Mouse (Mus musculus) gastrocnemius, adult 18-20 months (tissue): ENCODE measurements around the gene Susd6. TPM values are rescaled to one million over a fixed set of nuclear protein-coding genes. Genes with fewer than 3 reads are reported as not detected.
A peak's percentile ranks its signal among the peaks of the same experiment; 100 is the strongest.
"Not testable (repeated sequence)": the region's sequence is repeated elsewhere in the genome, so short reads cannot be mapped to it uniquely, and the experiment has no call there.

Experiments used
- DNase-seq: peaks from one replicate; pipeline ENCODE4 v3.0.0; 2021; ENCODE audit warnings: low spot score
- total RNA-seq, 2 experiments: library from RNA; stranded (reverse); gene quantifications; 2 replicates each; pipeline ENCODE4 v1.2.3; 2021

The Susd6 gene
- total RNA-seq, 2 experiments from 2014 or later = 39.3 to 43.9 TPM

DNA sequence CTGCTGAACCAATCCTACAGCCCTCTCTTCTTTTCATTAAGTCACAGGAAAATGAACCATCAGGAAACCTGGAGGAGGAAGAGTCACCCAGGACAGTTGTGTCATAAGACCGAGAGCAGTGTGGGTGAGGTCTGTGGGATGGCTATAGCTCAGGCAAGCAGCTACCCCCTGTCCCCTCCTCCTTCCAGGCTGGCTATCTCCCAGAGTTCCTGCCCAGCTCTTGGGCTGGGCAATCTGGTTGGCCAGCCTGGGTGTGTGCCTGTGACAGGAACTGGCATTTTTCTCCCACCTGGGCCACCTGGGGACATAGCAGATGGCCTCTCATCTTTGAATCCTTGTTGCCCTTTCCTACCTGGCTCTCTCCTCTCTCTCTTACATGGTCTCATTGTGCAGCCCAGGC is 6.4 kb upstream of the Susd6 start:
- no peak for DNase-seq

DNA sequence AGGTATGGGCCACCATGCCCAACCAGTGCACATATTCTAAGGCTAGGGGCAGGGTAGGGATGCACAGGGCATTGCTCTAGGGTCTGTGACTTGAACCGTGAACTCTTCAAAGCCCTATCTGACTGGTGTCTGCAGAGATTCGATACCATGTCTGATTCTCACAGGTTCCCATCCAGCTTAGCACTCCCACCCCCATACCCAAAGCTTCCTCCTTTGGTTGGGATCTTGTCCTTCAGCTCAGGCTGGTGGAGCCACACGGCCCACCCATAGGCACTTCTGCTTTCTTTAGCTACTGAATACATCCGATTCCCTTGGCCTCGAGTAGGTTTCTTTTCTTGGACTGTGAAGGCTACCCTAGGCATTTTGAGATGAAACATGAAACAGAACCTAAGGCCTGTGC is 5.3 kb upstream of the Susd6 start:
- no peak for DNase-seq

DNA sequence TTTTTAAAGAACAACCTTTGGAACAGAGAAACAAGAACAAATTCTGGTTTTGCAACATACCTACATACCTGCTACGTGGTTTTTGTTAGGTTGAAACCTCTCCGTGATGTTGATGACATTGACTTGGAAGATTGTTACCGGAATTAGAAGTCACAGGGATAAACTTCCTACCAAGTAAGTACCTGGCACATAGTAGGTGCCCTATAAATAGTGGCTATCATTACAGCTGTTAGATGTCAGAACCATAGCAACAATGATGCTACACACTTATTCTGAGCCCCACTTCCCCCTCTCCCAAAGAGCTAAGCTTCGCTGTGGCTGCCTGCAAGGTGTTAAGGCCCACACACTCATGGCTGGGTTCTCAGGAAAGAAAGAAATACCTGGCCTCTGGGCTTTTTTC is 4.7 kb upstream of the Susd6 start:
- DNase-seq = no peak

DNA sequence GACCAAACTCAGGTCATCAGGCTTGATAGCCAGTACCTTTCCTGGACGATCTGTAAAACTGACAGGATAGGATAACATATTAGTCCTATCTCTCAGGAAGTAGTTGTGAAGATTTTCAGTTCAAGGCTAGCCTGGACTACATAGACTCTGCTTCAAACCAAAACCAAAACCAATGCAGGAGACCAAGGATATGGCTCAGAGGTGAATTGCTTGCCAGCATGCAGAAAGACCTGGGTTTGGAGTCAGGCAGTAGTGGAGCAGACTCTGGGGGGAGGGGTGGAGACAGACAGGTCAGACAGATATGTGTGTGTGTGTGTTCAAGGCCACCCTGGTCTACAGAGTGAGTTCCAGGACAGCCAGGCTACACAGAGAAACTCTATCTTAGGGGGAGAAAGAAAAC is 3.7 kb upstream of the Susd6 start:
- DNase-seq = no peak

DNA sequence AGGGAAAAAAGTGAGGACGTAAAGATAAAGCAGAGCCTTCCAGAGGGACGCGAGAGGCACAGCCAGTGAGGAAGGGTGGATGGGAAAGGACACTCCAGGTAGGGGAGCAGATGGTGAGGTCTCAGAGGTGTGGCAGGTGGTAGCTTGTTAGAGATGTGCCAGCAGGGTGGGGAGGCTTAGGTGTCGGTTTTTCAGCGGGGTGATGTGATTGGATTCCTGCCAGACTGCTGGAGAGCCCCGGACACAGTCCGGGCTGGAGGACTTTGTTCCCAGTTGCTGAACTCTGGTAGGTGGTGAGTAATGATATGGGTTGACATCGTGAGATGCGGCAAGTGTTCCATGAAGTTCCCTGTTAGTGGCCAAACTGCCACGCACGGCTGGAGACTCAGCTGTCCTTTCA is 2.7 kb upstream of the Susd6 start:
- no peak for DNase-seq

DNA sequence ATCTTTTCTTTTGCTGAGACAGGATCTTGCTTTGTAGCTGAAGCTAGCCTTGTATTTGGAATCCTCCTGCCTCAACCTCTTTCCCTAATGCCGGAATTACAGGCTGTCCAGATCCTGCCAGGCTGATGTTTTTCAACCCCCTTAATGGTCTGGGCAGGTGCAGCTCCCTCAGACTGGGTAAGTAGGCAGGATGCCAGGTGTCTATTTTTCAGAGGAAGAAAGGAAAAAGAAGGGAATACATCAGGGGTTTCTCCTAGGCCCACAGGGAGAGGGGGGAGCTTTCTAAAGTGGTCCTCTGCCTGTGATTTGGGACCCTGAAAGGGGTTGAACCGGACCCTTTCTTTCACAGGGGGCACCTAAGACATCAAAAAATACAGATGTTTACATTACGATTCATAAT is 2.1 kb upstream of the Susd6 start:
- no peak for DNase-seq

DNA sequence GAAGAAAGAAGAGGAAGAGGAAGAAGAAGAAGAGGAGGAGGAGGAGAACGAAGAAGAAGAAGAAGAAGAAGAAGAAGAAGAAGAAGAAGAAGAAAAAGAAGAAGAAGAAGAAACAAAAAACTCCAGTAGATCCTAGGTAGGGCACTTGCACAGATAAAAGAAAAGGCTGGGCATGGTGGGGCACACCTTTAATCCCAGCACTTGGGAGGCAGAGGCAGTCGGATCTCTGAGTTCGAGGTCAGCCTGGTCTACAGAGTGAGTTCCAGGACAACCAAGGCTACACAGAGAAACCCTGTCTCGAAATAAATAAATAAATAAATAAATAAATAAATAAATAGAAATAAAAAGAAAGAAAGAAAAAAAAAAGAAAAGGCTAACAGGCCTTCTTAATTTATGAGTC is 1.0 kb upstream of the Susd6 start:
- DNase-seq = not testable (repeated sequence)

DNA sequence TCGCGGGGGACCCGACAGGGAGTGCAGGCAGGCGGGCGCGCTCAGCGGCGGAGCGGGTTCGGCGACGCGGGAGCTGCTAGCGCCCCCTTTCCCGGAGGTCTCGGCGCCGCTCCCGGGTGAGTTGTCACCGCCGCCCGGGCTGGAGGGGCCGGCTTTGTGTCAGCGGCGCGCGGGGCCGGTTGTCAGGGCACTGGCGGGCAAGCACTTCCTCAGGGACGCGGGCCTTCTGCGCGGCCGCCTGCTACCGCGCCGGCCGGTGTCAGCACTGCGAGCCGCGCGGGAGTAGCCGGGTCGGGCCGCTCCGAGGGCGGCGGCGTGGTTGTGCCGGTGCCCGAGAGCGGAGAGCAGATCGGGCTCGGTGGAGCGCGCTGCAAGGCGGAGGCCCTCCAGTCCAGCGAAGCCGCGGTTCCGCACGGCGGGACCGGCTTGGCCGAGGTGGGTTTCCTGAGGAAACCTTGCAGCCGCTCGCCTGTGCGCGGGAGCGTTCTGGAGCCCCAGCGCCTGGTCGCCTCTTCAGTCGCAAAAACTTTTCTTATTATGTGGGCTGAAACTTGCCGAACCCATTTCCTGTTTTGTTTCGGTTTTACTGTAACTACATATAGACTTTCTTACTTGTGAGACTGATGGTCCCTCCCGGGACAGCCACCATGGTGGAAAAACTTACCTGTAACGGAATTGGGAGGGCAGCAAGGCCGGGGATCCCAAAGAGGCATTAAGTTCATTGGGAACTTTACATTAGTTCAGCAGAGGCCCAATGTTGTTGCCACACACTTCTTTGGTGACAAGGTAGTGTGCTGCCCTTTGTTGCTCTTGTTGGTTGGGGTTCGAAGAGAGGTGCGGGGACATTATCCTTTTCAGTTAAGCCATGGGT is 625 bp downstream of the Susd6 start:
- no peak for DNase-seq

DNA sequence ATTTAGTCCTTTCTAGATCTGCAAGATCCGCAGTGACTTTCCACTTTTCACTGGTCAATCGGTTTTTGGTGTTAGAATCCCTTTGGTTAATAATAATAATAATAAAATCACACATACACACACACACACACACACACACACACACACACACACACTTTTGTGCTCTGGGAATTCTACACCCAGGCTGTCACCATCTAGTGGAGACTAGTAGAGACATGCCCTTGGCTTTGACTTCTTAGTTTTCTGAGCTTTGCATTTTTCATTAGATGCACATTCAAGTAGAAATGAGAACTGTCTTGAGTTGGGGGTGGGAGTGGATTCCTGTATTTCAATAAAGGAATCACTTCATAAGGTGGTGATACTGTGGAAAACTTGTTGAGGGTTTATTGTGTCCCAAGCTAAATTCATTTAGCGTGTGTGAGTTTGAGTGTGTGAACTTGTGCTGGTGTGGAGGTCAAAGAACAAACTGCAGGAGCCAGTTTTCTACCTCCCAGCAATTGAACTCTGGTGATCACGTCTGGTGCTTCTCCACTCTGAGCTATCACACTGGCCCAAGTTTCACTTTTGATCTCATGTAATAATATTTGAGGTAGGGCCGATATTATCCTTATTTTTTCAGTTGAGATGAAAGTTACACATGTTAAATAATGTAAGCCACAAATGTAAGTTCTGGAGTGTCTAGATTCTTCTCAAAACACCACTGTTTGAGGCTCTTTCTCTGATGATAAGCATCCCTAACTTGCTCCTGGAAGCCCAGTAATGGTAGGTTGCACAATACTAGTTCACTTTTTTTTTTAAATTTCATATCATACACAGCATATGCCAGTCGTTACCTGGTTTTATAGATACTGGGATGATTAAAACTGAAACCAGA is 1.5 kb downstream of the Susd6 start:
- DNase-seq = no peak

DNA sequence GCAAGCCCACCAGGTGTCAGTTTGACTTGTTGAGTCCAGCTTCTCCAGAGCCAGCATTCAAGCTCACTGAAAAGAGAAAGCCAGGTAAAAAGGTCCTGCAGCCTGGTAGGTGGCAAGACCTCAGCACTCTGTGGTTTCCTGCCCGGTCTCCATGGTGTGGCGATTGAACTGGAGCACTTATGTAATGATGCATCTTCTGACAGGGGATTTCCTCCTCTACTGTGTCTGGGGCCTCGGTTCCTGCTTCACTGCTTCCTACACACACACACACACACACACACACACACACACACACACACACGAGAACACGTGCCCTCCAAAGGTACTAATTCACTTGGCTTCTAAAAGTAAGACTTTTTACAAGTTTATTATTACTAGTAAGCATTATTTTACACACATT is 2.6 kb downstream of the Susd6 start:
- DNase-seq = no peak

DNA sequence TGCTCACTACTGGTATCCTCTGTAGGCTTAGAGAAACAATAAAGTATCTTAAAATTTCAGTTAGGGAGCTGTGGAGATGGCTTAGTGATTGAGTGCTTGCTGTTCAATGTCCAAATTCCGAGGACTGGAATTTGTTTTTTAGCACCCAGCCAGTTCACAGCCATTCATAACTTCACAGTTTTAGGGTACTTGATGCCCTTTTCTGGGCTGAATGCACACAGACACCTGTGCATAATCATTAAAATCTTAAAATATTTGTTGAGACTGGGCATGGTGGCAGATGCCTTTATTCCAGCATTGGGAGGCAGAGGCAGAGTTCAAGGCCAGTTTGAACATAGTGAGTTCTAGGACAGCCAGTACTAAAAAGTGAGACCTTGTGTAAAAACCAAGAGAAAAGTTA is 3.2 kb downstream of the Susd6 start:
- DNase-seq = no peak

DNA sequence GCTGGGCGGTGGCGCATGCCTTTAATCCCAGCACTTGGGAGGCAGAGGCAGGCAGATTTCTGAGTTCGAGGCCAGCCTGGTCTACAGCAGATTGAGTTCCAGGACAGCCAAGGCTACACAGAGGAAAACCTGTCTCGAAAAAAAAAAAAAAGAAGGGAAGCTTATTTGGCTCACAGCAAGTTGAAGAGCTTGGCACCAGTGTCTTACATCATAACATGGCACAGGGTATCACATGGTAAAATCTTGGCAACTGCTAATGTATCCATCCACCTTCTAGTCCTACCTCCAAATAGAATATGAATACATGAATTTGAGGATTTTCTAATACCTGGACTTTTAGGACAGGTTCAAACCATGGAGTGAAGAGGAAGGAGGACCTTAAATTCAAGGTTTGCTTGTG is 4.2 kb downstream of the Susd6 start:
- DNase-seq = no peak

DNA sequence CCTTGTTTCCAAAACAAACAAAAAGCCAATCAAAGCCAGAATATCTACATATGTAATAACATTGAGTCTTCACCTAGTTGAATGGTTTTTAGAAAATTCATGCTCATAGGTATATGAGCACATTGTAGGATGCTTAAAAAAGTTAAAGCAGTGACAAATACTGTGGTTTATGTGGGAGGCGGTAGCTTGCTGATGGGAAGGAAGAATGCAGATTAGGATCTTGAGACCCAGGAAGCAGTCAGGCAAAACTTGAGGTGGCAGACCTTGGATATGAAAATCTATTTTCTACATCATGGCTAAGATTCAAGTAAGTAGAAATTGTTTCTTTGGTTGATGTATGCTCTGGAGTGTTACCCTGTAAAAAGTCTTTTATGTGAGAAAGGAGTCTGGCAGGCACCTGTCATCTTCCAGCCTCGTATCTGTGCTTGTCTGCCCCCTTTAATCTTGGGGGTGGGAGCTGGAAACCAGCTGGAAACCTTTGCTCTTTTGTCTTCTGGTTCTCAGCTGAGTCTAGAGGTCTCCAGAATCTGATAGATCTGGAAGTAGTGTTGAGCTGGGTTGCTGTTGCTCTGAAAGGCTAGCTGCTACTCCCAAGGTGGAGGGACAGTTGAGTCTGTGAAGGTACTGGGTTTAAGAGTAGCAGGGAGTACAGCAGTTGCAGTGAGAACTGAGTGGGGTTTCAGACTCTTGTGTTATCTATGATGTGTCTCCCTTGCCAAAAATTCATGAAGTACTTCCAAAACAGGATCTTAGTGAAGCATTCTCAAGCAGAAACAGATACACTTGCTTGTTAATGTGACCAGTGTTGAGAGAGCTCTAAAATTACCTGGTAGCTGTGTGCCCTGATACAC is 4.8 kb downstream of the Susd6 start:
- DNase-seq = no peak

DNA sequence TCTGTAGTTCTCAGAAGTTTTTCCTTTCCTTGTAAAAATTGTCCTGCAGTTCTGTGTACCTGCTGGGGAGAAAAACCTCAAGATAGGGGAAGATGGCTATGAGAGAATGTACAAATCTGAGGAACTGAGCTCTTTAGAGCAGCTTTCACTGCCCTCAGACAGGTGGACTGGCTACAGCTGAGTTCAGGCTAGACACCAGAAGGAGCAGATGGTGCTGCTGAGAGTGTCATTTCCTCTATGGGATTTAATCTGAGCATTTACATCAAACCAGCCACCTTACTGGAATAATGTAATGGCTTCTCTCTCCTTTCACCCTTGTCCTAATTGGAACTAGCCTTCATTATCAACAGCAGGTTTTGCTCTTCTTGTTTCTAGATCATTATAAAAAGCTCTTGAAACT is 8.0 kb downstream of the Susd6 start:
- DNase-seq = no peak

DNA sequence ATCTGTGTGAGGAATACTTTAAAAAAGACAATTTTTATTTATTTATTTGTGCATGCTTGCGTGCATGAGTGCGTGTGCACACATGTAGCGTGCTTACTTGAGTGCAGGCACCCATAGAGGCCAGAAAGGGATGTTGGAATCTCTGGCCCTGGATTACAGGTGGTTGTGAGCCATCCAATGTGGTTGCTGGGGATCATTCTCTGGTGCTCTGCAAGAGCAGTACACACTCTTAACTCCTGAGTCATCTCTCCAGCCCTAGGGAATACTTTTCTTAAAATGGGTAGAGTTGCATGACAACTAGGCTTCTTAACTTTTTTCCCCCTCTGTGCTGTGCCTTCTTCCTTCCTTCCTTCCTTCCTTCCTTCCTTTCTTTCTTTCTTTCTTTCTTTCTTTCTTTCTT is 9.8 kb downstream of the Susd6 start:
- DNase-seq = no peak

DNA sequence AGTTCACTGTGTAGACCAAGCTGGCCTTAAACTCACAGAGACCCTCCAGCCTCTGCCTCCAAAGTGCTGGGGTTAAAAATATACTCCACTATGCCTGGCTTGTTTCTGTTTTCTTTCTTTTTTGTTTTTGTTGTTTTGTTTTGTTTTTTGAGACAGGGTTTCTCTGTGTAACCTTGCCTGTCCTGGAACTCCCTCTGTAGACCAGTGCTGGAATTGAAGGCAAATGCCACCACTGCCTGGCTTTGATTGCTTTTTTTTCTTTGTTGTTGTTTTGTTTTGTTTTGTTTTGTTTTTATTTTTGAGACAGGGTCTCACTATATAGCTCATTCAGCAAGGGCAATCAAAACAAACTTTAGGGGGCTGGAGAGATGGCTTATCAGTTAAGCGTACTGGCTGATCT is 11.1 kb downstream of the Susd6 start:
- no peak for DNase-seq

DNA sequence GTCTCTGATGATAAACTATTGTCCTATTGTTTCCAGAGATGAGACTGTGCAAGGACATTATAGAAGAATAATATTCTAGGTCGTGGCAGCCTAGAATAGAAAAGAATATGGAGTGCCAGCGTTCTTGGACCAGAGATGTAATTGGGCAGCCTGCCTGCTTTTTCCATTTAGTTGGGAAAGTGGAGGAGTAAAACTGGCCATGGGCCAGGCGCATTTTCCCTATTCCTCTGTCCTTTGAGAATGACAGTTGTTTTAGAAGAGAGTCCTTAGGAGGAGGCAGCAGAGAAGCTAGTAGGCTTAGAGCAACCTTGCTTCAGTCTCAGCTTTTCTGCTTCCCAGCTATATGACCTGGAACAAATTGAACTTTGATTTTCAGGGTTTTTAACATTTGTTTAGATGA is 13.6 kb downstream of the Susd6 start:
- DNase-seq = peak; percentile 55

DNA sequence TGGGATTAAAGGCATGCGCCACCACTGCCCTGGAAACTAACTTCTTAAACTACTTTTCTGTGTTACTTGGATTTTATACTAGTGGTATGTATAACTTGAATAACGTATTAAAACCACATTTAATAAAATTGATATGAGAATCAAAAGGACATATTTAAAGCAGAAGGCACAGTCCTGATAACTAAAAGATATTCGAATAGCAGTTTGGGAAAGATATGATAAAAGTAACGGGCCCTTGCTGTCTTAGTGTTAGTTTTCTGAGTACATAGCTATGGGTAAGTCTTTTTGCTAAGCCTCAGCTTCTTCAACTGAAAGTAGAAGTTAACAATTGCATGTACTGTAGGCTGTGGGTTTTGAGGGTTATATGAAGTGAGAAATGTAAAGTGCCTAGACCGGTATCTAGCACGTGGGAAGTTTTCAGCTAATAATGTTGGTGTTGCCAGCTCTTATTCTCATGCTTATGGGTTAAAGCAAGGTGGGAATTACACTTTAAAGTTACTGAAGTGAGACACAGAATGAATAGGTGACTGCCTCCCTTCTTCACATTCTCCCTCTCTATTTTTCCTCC is 14.6 kb downstream of the Susd6 start:
- no peak for DNase-seq

DNA sequence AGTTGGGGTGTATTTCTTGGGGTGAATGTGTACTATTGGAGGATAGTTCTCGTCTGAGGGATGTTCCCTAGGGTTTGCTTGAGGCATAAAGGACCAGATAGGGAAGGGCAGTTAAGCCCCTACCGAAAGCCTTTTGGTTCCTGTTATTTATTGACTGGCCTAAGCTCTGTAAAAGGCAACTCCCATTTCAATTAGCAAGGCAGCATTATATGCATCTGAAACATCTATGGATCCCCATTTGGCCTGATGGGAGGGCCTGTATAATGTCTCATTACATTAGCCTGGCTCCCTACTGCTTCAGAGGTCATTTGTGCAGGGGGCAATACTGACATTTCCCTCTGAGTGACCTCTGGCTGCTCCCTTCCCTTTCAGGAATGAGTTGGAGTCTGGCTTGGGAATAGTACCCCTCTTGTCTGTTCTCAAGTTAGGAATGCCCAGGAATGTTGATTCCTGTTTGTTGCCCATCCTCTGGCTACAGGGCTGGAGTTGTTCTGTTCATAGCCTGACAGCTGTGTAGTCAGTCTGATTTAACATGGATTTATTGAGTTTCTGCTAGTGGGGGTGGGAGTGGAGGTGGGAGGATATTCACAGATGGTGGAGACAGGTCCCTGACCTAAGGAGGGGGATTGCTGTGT is 17.3 kb downstream of the Susd6 start:
- no peak for DNase-seq

DNA sequence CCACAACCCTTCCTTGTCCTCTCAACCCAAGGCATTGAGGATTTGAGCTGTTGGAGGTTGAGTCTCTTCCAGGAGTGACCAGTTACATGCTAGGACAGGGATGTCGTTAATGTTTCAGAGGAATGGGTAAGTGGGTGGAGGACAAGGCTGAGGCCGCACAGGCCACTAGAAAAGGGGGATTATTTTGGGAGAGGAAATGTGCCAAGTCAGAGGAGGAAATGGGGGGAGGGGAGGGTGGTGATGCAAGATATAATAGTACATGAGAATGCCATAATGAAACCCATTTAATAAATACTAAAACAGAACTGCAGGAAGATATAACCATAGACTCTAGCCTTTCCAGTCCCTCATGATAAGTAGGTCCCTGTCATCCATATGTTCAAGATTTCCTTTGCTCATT is 19.7 kb downstream of the Susd6 start:
- no peak for DNase-seq
